Mouse (Mus musculus) hindbrain, embryonic 14.5 days (tissue): ENCODE measurements around the gene Sh3rf1. TPM values are rescaled to one million over a fixed set of nuclear protein-coding genes. Genes with fewer than 3 reads are reported as not detected.
A peak's percentile ranks its signal among the peaks of the same experiment; 100 is the strongest.

Source experiments
- ATAC-seq: fragments of 200-750 bp; cut with Nextera tagmentation; 2 replicates; pipeline ENCODE4 v1.8.0; 2017; ENCODE audit warnings: moderate number of reproducible peaks, mild to moderate bottlenecking, moderate TSS enrichment, moderate library complexity; ENCODE audit not compliant: low FRiP score
- DNase-seq: peaks from one replicate; pipeline ENCODE4 v3.0.0-alpha.2; 2015; ENCODE audit warnings: low spot score
- H3K27ac ChIP-seq: fragments of 300-500 bp; sonication (generic); 2 replicates; pipeline ENCODE4 v1.5.1; 2014; ENCODE audit warnings: mild to moderate bottlenecking, moderate library complexity
- H3K27me3 ChIP-seq: fragments of 300-500 bp; sonication (generic); 2 replicates; pipeline ENCODE4 v1.6.1; 2014; ENCODE audit warnings: mild to moderate bottlenecking, low read length, mixed read lengths; ENCODE audit not compliant: control insufficient read depth, insufficient read depth
- H3K36me3 ChIP-seq: fragments of 300-500 bp; sonication (generic); replicated peaks from 2 replicates; pipeline ENCODE4 v1.6.1; 2014; ENCODE audit not compliant: control insufficient read depth, insufficient read depth
- H3K4me1 ChIP-seq: fragments of 300-500 bp; sonication (generic); replicated peaks from 2 replicates; pipeline ENCODE4 v1.6.1; 2014; ENCODE audit warnings: antibody characterized with exemption, low read length, mixed read lengths; ENCODE audit not compliant: control insufficient read depth, insufficient read depth
- H3K4me2 ChIP-seq: fragments of 300-500 bp; sonication (generic); replicated peaks from 2 replicates; pipeline ENCODE4 v1.6.1; 2014; ENCODE audit warnings: mild to moderate bottlenecking, moderate library complexity
- H3K4me3 ChIP-seq: fragments of 300-500 bp; sonication (generic); replicated peaks from 2 replicates; pipeline ENCODE4 v1.5.1; 2014; ENCODE audit warnings: mild to moderate bottlenecking, low read length
- H3K9ac ChIP-seq: fragments of 300-500 bp; sonication (generic); 2 replicates; pipeline ENCODE4 v1.6.1; 2014
- H3K9me3 ChIP-seq: fragments of 300-500 bp; sonication (generic); 2 replicates; pipeline ENCODE4 v1.6.1; 2016; ENCODE audit warnings: low read length; ENCODE audit not compliant: control insufficient read depth
- WGBS: fragments of 180-500 bp; shearing (Covaris S2); extraction: QIAGEN DNeasy Blood & Tissue Kit; methylation state at CpG from one replicate; pipeline ENCODE4 v1.1.7; 2014; 5-methylcytosine and 5-hydroxymethylcytosine counted together
- polyA plus RNA-seq: library from polyadenylated mRNA; unstranded; fragments of >200 nt; fragmentation: Nextera tagmentation; extraction: Ambion mirVana; gene quantifications from 2 replicates; pipeline ENCODE4 v1.2.1, GENCODE M21; 2014

Gene Sh3rf1
- polyA plus RNA-seq, 1 experiment from 2014 or later = 28.8 TPM

GRCm38 (mm10) chr8:61437305-61437605 lies 213.6 kb downstream of the Sh3rf1 start:
- Histone ChIP-seq H3K4me2 (no peak overlapping the region), H3K36me3 (no peaks in the 10 kb centered on the region), H3K9ac (no peak overlapping the region), H3K4me3 (no peak overlapping the region), H3K27me3 (no peaks in the 10 kb centered on the region), H3K4me1 (0 out of 2 replicates have a peak, but pooled peaks cover 8% of the 10 kb centered on the region), H3K27ac (no peak overlapping the region), H3K9me3 (0 out of 2 replicates have a peak, but pooled peaks cover 3% of the 10 kb centered on the region)
- DNase-seq (no peak), ATAC-seq (no peak)

- peak; percentile 48; the same call in 1 of the 2 replicates for ATAC-seq
- Histone ChIP-seq H3K9ac (no peak overlapping the region), H3K27me3 (no peaks in the 10 kb centered on the region), H3K4me1 (peaks cover 11% of the 10 kb centered on the region), H3K4me2 (no peak overlapping the region), H3K4me3 (no peak overlapping the region), H3K9me3 (0 out of 2 replicates have a peak, but pooled peaks cover 3% of the 10 kb centered on the region), H3K27ac (no peak overlapping the region), H3K36me3 (no peaks in the 10 kb centered on the region)
- WGBS = 51% methylated on average over 3 of the region's 3 CpGs
- DNase-seq = peak; percentile 63
Measured at GRCm38 (mm10) chr8:61442988-61443387, 219.3 kb downstream of the Sh3rf1 start.

GRCm38 (mm10) chr8:61444358-61444757 lies 220.7 kb downstream of the Sh3rf1 start:
- no peak for DNase-seq
- H3K27me3 ChIP-seq = no peaks in the 10 kb centered on the region
- H3K36me3 ChIP-seq = no peaks in the 10 kb centered on the region
- ATAC-seq = no peak
- no peaks in the 10 kb centered on the region for H3K9me3 ChIP-seq
- H3K4me3 ChIP-seq = no peak overlapping the region
- no peak overlapping the region for H3K4me2 ChIP-seq
- H3K4me1 ChIP-seq = peaks cover 11% of the 10 kb centered on the region
- H3K27ac ChIP-seq = peak overlapping the region; percentile 24; the same call in 1 of the 2 replicates
- 20% methylated on average over 3 of the region's 3 CpGs for WGBS
- no peak overlapping the region for H3K9ac ChIP-seq

Other genes with a start within 250 kb of the Sh3rf1 start
- 79.0 and 86.1 TPM in 2 replicates for gene Clcn3, start 240.6 kb upstream of the Sh3rf1 start, polyA plus RNA-seq
- gene Nek1, start 230.7 kb upstream of the Sh3rf1 start, polyA plus RNA-seq = 29.0 and 30.3 TPM in 2 replicates